Mouse (Mus musculus): ENCODE measurements around the gene Gm28047.

The Gm28047 gene

DNA sequence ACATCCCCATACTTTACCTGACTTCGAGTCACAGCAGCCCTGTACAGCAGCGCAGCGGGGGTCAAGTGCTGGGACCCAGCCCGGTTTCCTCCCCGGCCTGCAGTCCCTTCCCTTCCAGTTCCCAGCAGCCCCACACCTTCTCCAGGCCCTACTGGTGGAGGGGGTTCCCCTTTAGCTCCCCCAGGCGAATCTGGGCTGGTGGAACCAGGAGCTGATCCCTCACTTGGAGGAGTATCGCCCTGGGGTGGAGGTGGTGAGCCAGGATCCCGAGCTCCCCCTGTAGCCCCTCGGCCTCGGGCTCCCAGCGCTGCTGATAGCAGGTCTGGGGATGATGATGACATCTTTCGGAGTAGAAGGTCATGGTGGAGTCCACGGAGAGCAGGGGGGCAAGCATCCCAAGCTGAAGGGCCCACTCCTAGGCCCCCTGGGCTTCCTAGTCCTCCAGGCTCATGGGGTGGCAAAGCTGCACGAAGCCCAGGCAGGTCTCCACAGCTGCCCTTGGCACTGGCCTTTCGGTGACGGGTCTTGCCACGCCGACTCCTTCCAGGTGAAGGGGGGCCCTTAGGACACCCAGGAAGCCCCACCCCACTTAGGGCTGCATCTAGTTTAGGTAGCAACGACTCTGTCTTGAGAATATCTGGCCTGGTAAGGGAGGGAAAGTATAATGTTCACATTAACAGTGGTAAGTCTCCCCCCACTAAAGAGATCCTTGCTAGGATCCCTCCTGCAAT is 123.6 kb downstream of the Gm28047 start:
- DNase-seq (ENCODE audit: extremely low spot score, low read depth, low spot score) = no peak

DNA sequence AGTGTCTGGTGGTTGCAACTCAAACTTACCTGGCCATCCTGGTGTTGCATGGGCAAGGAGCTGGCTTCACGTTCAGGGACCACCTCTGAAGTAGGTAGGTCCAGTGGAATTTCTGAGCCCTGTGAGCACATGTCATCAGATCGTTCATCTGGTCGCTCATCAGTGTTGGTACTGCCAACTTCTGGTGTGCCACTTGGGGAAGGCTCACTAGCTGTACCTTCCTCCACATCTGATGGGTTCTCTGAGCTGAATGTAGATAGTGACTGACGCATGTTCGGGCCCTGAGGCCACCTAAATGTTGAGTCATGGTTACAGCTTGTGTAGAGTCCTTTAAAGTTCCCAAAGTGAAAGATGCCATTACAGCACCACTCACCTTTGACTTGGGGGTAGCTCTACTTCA is 124.4 kb downstream of the Gm28047 start:
- DNase-seq (ENCODE audit: extremely low spot score, low read depth, low spot score) = no peak

DNA sequence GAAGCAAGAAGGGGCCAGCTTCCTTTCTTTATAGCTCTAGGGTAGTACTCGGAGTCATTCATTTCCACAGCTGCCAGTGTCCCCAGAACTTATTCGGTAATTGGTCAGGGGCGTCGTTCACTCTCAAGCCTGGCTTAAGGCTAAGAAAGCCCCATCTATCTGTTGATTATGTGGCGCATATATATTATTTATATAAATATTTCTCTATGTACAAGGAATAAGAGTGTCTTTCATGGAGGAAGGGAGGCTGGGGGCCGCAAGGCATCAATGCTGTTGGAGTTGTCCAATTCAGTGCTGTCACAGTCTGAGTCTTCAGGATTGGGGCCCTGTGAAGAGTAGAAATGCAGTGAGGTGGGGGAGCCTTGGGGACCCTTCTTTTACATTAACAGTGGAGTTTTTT is 125.0 kb downstream of the Gm28047 start:
- DNase-seq (ENCODE audit: extremely low spot score, low read depth, low spot score) = no peak

DNA sequence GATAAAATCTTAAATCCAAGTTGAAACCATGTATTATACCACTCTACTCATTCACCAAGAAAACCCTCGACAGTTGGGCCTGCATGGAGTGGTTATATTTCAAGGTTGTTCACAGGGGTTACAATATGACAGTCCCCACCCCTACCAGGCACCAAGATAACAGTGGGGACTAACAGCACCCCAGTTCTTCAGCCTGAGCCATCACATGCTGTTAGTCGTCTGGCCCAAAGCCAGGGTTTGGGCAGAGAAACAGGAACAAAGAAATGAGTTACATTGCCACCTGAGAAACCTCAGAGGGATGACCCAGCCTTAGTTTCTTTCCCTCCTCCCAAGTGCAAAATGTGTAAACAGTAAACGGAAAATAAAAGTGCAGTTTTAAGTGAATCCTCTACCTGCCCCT is 125.5 kb downstream of the Gm28047 start:
- no peak for DNase-seq (ENCODE audit: extremely low spot score, low read depth, low spot score)

DNA sequence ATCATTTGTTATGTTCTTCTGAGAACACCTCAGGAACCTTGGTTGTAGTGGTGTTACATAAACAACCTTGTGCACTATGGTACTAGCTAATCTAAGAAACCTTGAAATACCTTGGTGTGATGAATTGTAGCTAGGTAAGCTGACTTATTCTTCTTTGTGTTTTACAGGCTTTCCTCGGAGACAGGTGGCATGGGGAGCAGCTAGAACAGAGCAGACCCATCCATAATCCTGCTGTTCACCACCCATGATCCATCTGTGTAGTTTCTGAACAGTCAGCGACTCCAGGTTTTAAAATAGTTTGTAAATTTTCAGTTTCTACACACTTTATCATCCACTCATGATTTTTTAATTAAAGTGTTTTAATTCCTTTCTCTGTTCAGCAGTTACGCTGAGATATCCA is 126.5 kb downstream of the Gm28047 start:
- no peak for DNase-seq (ENCODE audit: extremely low spot score, low read depth, low spot score)

DNA sequence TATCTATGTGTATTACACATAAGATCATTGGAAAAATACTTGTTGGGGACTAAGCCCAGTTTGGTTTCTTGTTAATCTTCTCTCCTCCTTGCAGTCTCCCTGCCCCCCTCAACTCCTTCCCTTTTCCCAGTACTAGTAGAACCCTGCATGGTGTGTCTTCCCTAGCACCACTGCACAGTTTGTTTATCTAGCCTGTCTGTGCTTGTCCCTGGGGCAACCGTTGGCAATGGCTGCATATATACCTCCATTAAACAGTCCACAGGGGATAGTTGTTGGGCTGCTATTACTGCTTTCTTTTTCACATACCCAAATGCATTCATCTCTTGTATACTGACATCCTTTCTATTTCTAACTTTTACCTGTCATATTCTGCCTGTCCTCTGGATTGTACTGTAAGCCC is 137.2 kb downstream of the Gm28047 start:
- no peak for DNase-seq (ENCODE audit: extremely low spot score, low read depth, low spot score)

DNA sequence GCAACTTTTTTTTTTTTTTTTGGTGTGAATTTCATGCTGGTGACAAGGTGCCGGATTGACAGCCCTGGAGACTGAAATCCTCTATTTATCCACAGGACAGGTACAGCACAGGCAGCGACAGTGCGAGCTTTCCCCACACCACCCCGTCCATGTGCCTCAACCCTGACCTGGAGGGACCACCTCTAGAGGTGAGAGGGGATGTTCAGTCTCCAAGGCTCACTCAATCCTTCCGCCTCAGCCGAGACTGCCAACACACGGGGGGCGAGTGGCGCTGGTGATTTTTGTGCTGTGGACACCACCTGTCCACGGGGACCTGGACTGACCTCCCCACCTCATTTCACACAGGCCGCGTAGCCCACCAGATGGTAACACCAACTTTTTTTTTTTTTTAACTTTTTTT is 139.0 kb downstream of the Gm28047 start:
- no peak for DNase-seq (ENCODE audit: extremely low spot score, low read depth, low spot score)

DNA sequence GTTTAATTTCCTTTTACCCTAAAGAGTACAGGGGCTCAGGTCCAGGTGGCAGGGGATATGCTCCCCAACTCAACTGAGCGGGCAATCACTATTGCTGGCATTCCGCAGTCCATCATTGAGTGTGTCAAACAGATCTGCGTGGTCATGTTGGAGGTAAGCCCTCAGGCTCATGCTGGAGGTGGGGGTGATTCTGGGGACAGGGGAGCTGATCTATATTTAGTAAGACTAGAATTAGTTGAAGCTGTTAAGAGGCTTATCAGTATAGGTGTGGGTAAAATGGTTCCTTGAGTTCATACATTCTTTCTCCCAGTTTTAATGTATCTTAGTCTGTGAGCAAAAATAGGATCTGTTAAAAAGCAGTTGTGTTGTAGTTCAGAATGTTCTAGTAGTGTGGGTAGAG is 141.7 kb downstream of the Gm28047 start:
- no peak for DNase-seq (ENCODE audit: extremely low spot score, low read depth, low spot score)

DNA sequence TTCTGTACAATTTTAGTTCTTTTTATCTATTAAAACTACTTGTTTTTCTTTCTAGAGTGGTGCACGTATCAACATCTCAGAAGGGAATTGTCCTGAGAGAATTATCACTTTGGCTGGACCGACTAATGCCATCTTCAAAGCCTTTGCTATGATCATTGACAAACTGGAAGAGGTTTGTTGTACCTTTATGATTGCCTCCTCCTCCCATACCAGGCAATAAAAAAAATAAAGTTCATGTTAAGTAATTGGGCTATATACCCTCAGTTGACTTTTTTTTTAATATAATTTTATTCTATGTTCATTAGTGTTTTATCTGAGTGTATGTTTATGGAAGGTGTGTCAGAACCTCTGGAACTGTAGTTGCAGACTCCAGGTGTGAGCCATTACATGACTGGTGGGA is 150.3 kb downstream of the Gm28047 start:
- no peak for DNase-seq (ENCODE audit: extremely low spot score, low read depth, low spot score)

Data from hindlimb bud, embryonic 11.5 days (tissue).